Mouse (Mus musculus) 3T3-L1 (cell line): ENCODE results near the gene Rdh16f2.
"Not testable (repeated sequence)": the region's sequence is repeated elsewhere in the genome, so short reads cannot be mapped to it uniquely, and the experiment has no call there.

ENCODE experiments used
- DNase-seq: peaks from one replicate; pipeline ENCODE4 v3.0.0-alpha.2; 2015; ENCODE audit warnings: low read depth, low spot score

The Rdh16f2 gene

GRCm38 (mm10) chr10:127866232-127866631 lies at the start of gene Rdh16f2:
Gene Rdh16f2 (plus strand): TSS chr10:127866474.
- no peak for DNase-seq

DNA sequence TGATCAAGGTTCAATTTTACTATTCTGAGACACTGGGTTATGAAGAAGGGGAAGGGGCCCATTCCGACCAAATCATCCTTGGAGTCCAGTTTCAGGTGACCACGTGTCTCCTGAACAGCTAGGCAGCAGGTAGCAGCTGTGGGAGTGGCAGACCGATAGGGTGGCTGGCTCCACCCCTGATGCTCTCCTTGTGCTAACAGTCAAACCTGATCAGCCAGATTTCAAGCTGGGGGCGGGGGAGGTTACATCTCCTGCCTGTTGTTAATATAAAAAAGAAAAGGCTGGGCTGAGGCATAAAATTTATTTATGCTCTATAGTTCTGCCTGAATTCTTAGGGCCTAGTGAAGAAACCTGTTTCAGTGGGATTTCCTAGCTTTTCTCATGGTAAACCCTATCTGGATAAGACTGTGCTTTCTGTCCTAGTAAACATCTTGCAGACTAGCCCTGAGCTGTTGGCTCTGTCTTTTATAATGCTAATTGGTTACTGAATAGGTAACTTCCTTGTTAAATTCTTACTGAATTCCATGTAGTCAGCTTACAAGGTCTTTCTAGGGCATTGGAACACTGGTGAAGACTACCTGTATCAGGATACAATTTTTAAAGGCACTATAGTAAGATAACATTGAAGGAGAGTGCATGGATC lies 48.9 kb upstream of the Rdh16f2 start:
- DNase-seq = not testable (repeated sequence)

GRCm38 (mm10) chr10:127821806-127822205 lies 44.5 kb upstream of the Rdh16f2 start:
- not testable (repeated sequence) for DNase-seq

- DNase-seq = peak; percentile 43
These were observed 40.9 kb upstream of the Rdh16f2 start for GRCm38 (mm10) chr10:127825386-127825785.

GRCm38 (mm10) chr10:127829121-127829520 lies 37.2 kb upstream of the Rdh16f2 start:
- no peak for DNase-seq

DNA sequence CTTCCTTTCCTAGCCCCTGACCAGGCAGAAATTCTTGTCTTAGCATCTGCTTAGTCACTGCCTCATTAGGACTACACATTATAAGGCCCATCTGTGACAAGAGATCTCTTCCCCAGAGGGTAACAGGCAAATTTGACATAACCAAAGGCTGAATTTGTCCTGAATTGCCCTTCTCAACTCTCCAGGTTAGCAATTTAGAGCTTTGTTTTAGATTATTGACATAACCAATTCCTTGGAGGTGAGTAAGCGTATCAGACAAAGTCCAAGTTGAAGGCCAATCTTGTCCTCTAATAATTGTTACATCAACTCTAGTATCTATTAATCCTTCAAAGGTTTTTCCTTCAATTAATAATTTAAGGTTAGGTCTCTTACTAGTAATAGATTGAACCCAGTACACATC lies 32.1 kb upstream of the Rdh16f2 start:
- DNase-seq = not testable (repeated sequence)

DNA sequence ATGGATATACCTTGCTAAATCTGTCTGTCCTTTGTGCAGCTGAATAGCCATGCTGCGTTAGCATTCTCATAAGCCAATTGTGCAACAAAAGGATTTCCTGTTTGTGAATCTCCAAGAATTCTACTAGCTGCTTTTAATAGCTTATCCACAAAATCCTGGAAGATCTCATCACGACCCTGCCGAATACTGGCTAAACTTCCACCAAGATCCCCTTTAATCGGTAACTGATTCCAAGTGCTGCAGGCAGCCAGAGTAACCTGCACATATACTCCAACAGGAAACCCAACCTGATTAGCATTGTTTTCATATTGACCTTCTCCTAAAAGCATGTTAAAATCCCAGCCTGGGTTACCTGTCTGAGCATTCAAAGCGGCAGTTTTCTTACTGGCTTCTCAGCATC lies 31.0 kb upstream of the Rdh16f2 start:
- no peak for DNase-seq

DNA sequence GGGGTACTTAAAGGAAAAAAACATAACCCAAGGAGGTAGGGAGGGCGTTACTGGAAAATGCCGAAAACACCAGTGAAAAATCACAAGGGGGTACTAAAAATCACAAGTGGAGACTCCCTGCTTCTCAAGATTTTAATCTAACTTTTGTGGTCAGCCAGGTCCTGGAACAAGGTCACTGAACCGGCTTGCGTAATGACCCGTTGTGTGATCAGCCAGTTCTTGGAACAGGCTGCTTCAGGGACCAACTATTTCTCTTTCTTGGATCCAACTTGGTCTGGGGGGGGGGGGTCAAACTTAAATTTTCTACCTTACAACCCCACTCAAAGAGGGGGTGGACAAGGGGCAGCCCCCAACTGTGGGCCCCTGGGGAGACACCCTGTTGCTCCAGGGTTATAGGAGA lies 28.5 kb upstream of the Rdh16f2 start:
- not testable (repeated sequence) for DNase-seq

DNA sequence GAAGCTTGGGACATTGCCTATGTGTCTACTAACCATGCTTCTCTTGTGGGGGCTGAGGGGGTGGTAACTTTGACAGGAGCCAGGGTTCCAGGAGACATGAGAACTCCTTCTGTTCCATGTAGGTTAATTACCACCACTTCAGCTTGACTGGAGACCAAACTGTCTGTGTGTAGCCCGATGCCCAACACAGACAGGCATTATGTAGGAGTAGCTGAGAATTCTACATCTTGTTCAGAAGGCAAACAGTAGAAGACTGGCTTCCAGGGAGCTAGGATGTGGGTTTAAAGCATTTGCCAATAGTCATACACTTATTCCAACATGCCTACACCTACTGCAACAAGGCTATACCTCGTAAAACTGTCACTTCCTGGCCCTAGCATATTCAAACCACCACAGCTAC lies 27.7 kb upstream of the Rdh16f2 start:
- DNase-seq = no peak

- DNase-seq = no peak
These were observed 25.5 kb upstream of the Rdh16f2 start for GRCm38 (mm10) chr10:127840776-127841175.

- not testable (repeated sequence) for DNase-seq
These were observed 20.3 kb upstream of the Rdh16f2 start for GRCm38 (mm10) chr10:127845945-127846344.

- no peak for DNase-seq
These were observed 18.2 kb upstream of the Rdh16f2 start for GRCm38 (mm10) chr10:127848089-127848488.

DNA sequence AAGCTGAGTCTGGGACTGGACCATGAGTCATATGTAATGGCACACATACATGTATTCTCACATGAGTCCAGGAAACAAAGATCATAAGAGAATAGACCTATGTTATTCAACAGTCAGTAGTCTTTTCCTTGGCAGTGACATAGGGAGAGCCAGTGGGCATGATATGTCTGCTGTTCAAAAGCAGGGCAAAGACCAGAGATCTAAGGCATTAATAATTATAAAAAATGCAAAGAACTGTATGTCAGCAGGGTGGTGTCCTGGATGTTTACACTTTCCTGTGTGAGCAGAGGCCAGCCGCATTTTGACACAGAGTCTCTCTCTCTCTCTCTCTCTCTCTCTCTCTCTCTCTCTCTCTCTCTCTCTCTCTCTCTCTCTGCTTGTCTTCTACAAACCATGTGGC lies 16.6 kb upstream of the Rdh16f2 start, which contains the start of gene Rdh19:
Rdh19 (plus strand) TSS at position 301 of the 400 bp plus-strand sequence.
- DNase-seq = no peak

DNA sequence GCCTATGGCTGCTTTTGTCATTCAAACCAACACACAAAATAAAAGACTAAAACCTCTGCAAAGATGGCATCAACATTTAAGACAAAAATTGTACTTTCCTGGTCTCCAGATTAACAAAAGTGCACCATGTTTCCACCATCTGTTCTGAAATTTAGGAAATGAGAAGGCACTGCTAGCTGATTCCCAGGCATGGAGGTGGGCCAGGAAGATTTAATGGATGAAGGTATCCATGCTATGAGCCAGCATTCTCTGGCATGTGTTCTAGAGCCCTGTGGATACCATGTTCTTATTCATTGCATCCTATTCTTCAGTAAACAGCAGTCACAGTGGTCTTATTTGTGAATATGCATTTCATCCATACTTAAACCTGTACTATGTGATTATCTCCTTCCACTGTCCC lies 9.9 kb upstream of the Rdh16f2 start:
- no peak for DNase-seq

DNA sequence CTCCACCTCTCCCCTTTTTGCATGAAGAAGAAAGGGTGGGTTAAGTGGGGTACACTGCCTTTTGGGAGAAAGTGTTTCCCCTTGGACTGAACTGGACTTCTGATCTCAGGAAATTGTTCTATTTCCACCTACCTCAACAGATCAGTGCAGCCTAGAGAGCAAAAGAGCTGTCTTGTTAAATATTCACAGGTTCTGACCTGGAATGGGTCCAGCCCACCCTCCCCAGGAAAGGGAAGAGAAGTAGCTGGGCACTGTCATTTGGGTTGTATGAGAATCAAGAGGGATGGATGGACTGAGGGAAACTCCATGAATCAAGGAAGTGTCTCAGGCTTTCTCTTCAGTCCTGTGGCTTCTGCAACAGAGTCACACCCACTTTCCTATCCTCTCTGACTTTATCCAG lies 1.3 kb upstream of the Rdh16f2 start:
- DNase-seq = no peak

DNA sequence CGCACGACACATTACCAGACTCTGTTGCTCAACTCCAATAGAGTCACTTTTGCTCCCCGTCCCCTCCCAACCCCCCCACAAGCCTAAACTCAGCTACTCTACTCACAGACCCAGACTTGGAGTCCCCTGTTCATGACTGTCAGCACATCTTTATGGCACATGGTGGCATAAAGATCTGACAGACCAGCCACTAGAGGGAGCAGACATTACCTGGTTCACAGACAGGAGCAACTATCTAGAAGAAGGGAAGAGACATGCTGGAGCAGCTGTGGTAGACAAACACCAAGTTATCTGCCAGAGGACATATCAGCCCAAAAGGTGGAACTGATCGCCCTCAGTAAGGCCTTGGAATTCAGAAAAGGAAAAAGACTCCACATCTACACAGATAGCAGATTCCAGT lies 6.2 kb downstream of the Rdh16f2 start:
- peak; percentile 23 for DNase-seq

DNA sequence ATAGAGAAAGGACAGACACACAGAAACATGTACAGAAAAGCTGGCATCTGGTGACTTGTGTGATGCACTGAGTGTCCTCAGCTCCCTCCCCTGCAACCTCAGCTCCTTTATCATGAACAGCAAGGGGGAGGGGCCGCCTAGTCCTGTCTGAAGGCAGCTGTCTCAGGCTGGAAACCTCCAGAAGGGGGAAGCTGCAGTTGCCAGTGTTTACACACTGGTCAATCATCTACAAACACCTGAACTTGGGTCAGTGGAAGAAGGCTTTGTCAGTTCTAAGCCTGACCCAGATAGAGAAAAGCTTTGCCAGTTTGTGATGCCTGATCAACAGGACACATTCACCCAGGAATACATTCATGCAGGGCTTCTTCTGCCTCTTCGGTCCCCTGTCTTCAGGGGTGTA lies 11.4 kb downstream of the Rdh16f2 start:
- DNase-seq = no peak

- DNase-seq = no peak
These were observed 12.2 kb downstream of the Rdh16f2 start for GRCm38 (mm10) chr10:127878262-127879057.

GRCm38 (mm10) chr10:127879155-127879688 lies 12.9 kb downstream of the Rdh16f2 start:
- DNase-seq = peak; percentile 50

DNA sequence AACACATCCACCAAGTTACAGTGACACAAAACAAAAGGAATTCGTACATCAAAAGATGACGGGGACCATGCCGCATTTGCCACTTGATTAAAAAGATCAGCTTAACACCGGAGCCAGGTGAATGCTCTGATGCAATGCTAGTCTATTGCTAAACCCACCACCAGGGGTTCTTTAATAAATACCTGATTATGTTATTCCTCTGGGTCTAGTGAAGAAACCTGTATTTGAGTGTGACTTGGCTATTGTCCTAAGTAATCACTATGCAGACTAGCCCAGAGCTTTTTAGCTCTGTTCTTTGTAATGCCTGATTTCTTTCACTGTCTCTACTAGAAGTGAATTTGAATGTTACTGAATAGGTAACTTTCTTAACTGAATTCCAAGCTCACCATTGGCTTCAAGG lies 14.8 kb downstream of the Rdh16f2 start:
- no peak for DNase-seq

- DNase-seq = no peak
These were observed 20.3 kb downstream of the Rdh16f2 start for GRCm38 (mm10) chr10:127886551-127886950.

DNA sequence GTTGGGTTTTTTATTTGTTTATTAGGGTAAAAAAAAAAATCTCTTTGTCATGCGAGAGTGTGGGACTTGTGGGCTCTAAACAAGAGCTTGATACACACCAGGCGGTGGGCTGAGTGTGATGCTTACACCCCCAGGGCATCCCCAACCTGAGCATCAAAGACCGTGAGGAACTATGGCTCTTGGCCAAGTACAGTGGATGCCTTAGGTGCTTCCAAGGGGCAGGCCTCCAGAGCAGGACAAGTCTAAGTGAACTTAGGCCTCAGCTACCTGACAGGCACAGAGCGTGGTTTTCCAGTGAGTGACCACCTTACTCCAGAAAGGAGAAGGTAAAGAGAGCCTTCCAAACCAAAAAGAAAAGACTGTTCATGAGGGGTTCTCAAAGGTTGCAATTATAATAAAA lies 20.7 kb downstream of the Rdh16f2 start:
- DNase-seq = no peak

DNA sequence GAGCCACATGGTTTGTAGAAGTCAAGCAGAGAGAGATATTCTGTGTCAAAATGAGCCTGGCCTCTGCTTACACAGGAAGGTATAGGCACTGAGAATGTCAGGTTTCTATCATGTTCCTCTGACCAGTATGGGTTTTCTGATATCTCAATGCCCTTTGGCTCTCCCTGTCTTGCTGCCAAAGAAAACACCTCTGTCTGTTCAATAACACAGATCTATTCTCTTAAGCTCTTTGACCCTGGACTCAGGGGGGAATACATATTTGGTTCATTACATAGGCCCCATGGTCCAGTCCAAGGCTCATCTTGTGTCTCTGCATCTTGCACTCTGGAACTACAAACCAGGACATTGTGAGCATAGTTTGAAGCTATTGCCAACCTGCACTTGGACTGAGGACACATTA lies 22.3 kb downstream of the Rdh16f2 start, which contains the start of gene Rdh7:
Rdh7 (minus strand) TSS at position 213 of the 400 bp plus-strand sequence.
- no peak for DNase-seq
